Mouse (Mus musculus): ENCODE results near the gene Ric8a. TPM values are rescaled to one million over a fixed set of nuclear protein-coding genes. Genes with fewer than 3 reads are reported as not detected.

Ric8a gene
- polyA plus RNA-seq, 1 experiment from 2014 or later, result 69.2 TPM

DNA sequence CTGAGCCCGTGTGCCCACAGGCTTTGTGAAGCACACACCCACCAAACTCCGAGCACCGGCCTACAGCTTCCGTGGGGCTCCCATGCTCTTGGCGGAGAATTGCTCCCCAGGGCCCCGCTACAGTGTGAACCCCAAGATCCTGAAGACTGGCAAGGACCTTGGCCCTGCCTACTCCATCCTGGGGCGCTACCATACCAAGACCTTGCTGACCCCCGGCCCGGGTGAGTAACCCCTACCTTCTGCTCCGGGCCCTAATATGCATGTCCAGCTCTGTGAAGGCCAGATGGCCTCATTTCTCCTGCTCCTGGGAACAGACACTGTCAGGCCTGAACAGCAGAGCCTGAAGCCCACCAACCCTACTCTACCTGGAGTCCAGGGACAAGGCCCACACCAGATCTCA is 8.2 kb upstream of the Ric8a start:
- Histone ChIP-seq H3K4me2 (replicated peaks) (no peak overlapping the region), H3K9ac (no peak overlapping the region), H3K9me3 (no peaks in the 10 kb centered on the region), H3K36me3 (peaks cover 23% of the 10 kb centered on the region), H3K27me3 (peaks cover 2% of the 10 kb centered on the region; the same call in 1 of the 2 replicates), H3K4me3 (no peak overlapping the region), H3K4me1 (no peaks in the 10 kb centered on the region), H3K27ac (no peak overlapping the region)
- no peak for ATAC-seq (ENCODE audit: insufficient number of reproducible peaks, insufficient read depth, low FRiP score, low TSS enrichment)
- 87% methylated on average over 10 of the region's 10 CpGs for WGBS

GRCm38 (mm10) chr7:140851916-140852315 is 4.8 kb upstream of the Ric8a start:
- Histone ChIP-seq H3K9me3 (no peaks in the 10 kb centered on the region), H3K27ac (no peak overlapping the region), H3K36me3 (peaks cover 34% of the 10 kb centered on the region), H3K4me2 (replicated peaks) (no peak overlapping the region), H3K27me3 (no peaks in the 10 kb centered on the region), H3K4me3 (no peak overlapping the region), H3K4me1 (peaks cover 7% of the 10 kb centered on the region), H3K9ac (no peak overlapping the region)
- WGBS, result 96% methylated on average over 4 of the region's 4 CpGs
- no peak for ATAC-seq (ENCODE audit: insufficient number of reproducible peaks, insufficient read depth, low FRiP score, low TSS enrichment)

DNA sequence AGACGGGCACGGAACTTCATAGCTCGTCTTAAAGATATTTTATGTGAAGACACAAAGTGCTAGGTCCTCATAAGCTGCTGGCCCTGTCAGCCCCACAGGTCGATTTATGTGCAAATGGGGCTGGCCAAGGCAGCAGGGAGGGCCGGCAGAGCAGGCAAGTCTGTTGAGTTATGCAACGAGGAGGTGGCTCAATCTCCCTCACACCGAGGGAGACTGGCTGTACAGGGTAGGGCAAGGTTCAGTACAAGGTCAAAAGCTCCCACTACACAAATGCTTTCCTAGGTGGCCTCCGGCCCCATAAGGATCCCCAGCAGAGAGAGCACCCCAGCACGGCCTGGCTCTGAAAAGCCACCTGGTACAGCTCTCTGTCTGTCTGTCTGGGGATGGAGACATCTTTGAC is 3.4 kb upstream of the Ric8a start:
- peaks cover 14% of the 10 kb centered on the region for H3K4me1 ChIP-seq
- no peak overlapping the region for H3K9ac ChIP-seq
- no peak overlapping the region for H3K4me2 ChIP-seq (replicated peaks)
- H3K4me3 ChIP-seq, result no peak overlapping the region
- peaks cover 34% of the 10 kb centered on the region for H3K36me3 ChIP-seq
- no peak overlapping the region for H3K27ac ChIP-seq
- H3K27me3 ChIP-seq, result no peaks in the 10 kb centered on the region
- no peak for ATAC-seq (ENCODE audit: insufficient number of reproducible peaks, insufficient read depth, low FRiP score, low TSS enrichment)
- H3K9me3 ChIP-seq, result no peaks in the 10 kb centered on the region
- WGBS, result 87% methylated on average over 9 of the region's 9 CpGs

- no peaks in the 10 kb centered on the region for H3K27me3 ChIP-seq
- H3K4me2 ChIP-seq (replicated peaks), result no peak overlapping the region
- no peak overlapping the region for H3K9ac ChIP-seq
- H3K36me3 ChIP-seq, result peaks cover 43% of the 10 kb centered on the region
- ATAC-seq (ENCODE audit: insufficient number of reproducible peaks, insufficient read depth, low FRiP score, low TSS enrichment), result no peak
- no peaks in the 10 kb centered on the region for H3K9me3 ChIP-seq
- H3K4me1 ChIP-seq, result peaks cover 21% of the 10 kb centered on the region
- no peak overlapping the region for H3K27ac ChIP-seq
- H3K4me3 ChIP-seq, result no peak overlapping the region
- WGBS, result 95% methylated on average over 18 of the region's 18 CpGs
These were observed 2.3 kb upstream of the Ric8a start for GRCm38 (mm10) chr7:140854483-140854882.

- Histone ChIP-seq H3K27me3 (no peaks in the 10 kb centered on the region), H3K9ac (peak overlapping the region; percentile 89), H3K27ac (no peak overlapping the region), H3K4me2 (replicated peaks) (peak overlapping the region; percentile 99), H3K4me3 (peak overlapping the region; percentile 75), H3K9me3 (no peaks in the 10 kb centered on the region), H3K4me1 (peaks cover 21% of the 10 kb centered on the region), H3K36me3 (peaks cover 49% of the 10 kb centered on the region)
- ATAC-seq (ENCODE audit: insufficient number of reproducible peaks, insufficient read depth, low FRiP score, low TSS enrichment), result no peak
- WGBS, result 79% methylated on average over 9 of the region's 9 CpGs
These were observed 1.6 kb upstream of the Ric8a start for GRCm38 (mm10) chr7:140855181-140855580.

DNA sequence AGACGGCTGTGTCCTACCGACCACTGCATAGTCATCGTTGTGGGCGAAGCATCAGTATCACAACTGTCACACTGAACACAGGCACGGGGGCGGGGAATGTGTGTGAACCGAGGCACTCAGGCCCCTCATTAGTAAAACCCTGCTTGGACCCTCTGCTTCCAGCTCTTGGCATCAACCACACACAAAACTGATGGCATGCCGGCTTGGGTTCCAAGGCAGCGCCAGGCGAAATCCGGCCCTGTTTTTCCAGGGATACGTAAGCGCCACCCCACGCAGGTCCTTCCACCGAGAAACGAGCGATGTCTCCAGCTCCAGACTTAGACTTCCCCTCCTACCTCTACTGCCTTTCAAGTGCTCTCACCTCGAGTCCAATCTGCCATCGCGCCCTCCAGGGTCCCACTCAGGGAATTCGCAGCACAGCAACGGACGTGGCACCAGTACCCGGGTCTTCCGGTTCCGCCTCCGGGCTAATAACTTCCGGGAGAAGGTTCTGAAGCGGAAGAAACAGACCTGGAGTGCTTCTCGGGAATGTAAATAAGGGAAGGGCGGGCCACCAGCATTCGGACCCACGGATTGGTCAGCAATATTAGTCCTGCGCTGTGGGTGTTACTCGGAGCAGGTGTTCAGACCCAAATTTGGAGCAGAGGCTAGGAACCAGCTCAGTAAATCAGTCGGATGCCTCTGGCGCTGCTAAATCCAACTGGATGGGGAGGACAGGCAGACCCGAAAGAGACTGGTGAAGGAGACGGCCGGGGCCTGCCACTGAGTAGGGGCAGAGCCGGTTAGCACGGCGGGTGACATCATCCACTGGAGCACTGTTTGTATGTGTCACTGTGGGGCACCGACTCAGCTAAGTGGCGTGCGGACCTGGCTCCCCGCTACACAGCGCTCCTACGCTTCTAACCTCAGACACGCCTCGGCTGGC is 635 bp upstream of the Ric8a start, which contains the start of gene Gm45785:
Gm45785 (minus strand) TSS at position 472 of the 925 bp plus-strand sequence.
- 1% methylated on average over 51 of the region's 51 CpGs for WGBS
- Histone ChIP-seq H3K27me3 (no peaks in the 10 kb centered on the region), H3K4me1 (peaks cover 21% of the 10 kb centered on the region), H3K27ac (peak within 1 kb of the TSS; percentile 87), H3K36me3 (peaks cover 55% of the 10 kb centered on the region), H3K4me3 (peak within 1 kb of the TSS; percentile 75), H3K9ac (peak within 1 kb of the TSS; percentile 89), H3K4me2 (replicated peaks) (peak within 1 kb of the TSS; percentile 99), H3K9me3 (no peaks in the 10 kb centered on the region)
- peak; percentile 61; the same call in 1 of the 2 replicates for ATAC-seq (ENCODE audit: insufficient number of reproducible peaks, insufficient read depth, low FRiP score, low TSS enrichment)

- Histone ChIP-seq H3K4me1 (peaks cover 21% of the 10 kb centered on the region), H3K4me2 (replicated peaks) (peak within 1 kb of the TSS; percentile 99), H3K4me3 (peak within 1 kb of the TSS; percentile 75), H3K36me3 (peaks cover 57% of the 10 kb centered on the region), H3K9ac (peak within 1 kb of the TSS; percentile 89), H3K9me3 (no peaks in the 10 kb centered on the region), H3K27me3 (no peaks in the 10 kb centered on the region), H3K27ac (peak within 1 kb of the TSS; percentile 87)
- peak; percentile 14 for ATAC-seq (ENCODE audit: insufficient number of reproducible peaks, insufficient read depth, low FRiP score, low TSS enrichment)
- 38% methylated on average over 40 of the region's 40 CpGs for WGBS
These were observed 1.1 kb downstream of the Ric8a start, which contains the start of gene Bet1l for GRCm38 (mm10) chr7:140857550-140858505. Gene Bet1l (minus strand): TSS chr7:140857577.

DNA sequence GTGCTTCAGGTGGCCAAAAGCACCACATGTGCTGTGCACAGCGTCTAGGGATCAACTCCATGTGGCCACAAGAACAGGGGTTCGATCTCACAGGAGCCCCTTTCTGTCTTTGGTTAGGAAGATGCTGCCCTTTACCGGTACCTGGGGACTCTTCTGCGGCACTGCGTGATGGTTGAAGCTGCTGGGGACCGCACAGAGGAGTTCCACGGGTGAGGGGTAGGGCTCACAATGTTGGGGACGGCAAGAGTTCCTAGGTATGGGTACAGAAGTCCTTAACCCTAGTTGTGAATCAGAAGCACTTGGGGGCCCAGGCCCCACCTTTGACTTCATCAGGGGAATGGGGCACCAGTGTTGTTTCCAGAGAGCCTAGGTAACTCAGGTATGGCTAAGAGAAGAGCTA is 2.0 kb downstream of the Ric8a start:
- Histone ChIP-seq H3K4me3 (peak overlapping the region; percentile 75; the same call in 1 of the 2 replicates), H3K4me2 (replicated peaks) (peak overlapping the region; percentile 99), H3K9ac (peak overlapping the region; percentile 89; the same call in 1 of the 2 replicates), H3K27ac (no peak overlapping the region), H3K4me1 (peaks cover 21% of the 10 kb centered on the region), H3K9me3 (no peaks in the 10 kb centered on the region), H3K27me3 (no peaks in the 10 kb centered on the region), H3K36me3 (peaks cover 57% of the 10 kb centered on the region)
- ATAC-seq (ENCODE audit: insufficient number of reproducible peaks, insufficient read depth, low FRiP score, low TSS enrichment), result no peak
- WGBS, result 93% methylated on average over 8 of the region's 8 CpGs

DNA sequence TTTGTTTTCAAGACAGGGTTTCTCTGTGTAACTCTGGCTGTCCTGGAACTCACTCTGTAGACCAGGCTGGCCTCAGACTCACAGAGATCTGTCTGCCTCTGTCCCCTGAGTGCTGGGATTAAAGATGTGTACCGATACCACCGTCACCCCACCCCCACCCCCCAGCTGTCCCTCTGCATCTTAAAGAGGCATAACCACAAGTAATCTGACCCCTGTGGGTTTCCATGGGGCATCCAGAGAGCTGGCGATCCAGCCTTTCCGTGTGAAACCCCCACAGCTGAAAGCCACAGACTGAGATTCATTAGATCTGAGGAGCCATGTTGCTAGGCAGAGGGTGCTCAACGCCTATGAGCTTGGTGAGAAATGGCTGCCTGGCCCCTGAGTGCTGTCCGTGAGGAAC is 3.2 kb downstream of the Ric8a start:
- H3K4me3 ChIP-seq, result no peak overlapping the region
- ATAC-seq (ENCODE audit: insufficient number of reproducible peaks, insufficient read depth, low FRiP score, low TSS enrichment), result no peak
- no peaks in the 10 kb centered on the region for H3K27me3 ChIP-seq
- no peak overlapping the region for H3K4me2 ChIP-seq (replicated peaks)
- H3K9ac ChIP-seq, result 0 out of 2 replicates have a peak overlapping the region, but pooled peaks have one; percentile 27
- peaks cover 58% of the 10 kb centered on the region for H3K36me3 ChIP-seq
- peaks cover 18% of the 10 kb centered on the region for H3K4me1 ChIP-seq
- H3K27ac ChIP-seq, result no peak overlapping the region
- no peaks in the 10 kb centered on the region for H3K9me3 ChIP-seq
- 65% methylated on average over 6 of the region's 6 CpGs for WGBS

- Histone ChIP-seq H3K4me1 (peaks cover 13% of the 10 kb centered on the region), H3K36me3 (peaks cover 61% of the 10 kb centered on the region), H3K4me3 (no peak overlapping the region), H3K9me3 (no peaks in the 10 kb centered on the region), H3K27me3 (no peaks in the 10 kb centered on the region), H3K9ac (no peak overlapping the region), H3K27ac (no peak overlapping the region), H3K4me2 (replicated peaks) (no peak overlapping the region)
- WGBS, result 94% methylated on average over 5 of the region's 5 CpGs
- ATAC-seq (ENCODE audit: insufficient number of reproducible peaks, insufficient read depth, low FRiP score, low TSS enrichment), result no peak
These were observed 4.0 kb downstream of the Ric8a start for GRCm38 (mm10) chr7:140860728-140861127.

DNA sequence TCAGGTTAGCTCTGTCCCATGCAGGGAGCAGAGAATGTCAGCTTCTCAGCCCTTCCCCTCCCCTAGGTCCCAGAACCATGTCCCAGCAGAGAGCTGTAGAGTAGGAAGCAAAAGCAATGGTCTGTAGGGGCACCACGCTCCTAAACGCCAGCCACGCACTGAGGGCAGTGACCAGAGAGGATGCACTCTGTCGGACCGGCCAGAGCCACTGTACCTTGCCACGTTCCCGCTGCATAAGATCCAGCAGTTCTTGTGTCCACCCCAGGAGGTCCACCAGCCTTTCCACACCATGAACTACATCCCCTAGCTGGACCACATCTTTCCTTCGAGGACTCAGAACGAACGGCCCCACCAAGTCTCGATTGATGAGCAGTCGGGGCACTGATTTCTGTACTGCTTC is 8.0 kb downstream of the Ric8a start:
- Histone ChIP-seq H3K4me2 (replicated peaks) (no peak overlapping the region), H3K27ac (no peak overlapping the region), H3K36me3 (peaks cover 64% of the 10 kb centered on the region), H3K4me3 (no peak overlapping the region), H3K9ac (no peak overlapping the region), H3K4me1 (no peaks in the 10 kb centered on the region), H3K27me3 (no peaks in the 10 kb centered on the region), H3K9me3 (no peaks in the 10 kb centered on the region)
- ATAC-seq (ENCODE audit: insufficient number of reproducible peaks, insufficient read depth, low FRiP score, low TSS enrichment), result no peak
- 90% methylated on average over 12 of the region's 12 CpGs for WGBS
